Mouse (Mus musculus): ENCODE data around the gene Hscb.

GRCm38 (mm10) chr5:110852990-110853389, 13.4 kb upstream of the Hscb start:
- TF ChIP-seq CTCF (IDR thresholded peaks at IDR 0.05; ENCODE audit: borderline replicate concordance, insufficient read depth, low read depth, low read length) = no peak
- TF ChIP-seq POLR2A (IDR thresholded peaks at IDR 0.05; ENCODE audit: borderline replicate concordance, insufficient read depth, low read length) = no peak
